Comparison of ENCODE assay signal across 8 mouse cellular contexts in the genomic region with DNA sequence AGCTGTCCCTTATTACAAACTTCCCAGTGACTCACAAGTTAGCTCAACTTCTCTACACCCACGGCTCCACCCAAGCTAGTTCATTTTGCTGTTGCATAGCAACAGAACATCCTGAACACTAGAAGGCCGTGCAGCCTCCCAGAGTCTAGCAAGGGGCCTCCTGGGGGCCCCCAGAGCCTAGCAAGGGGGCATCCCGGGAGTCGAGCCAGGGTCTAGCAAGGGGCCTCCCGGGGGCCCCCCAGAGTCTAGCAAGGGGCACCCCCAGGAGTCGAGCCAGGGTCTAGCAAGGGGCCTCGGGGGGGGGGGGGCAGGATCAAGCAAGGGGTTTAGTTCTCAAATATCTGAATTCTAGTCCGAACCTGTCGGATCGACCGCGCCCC. TPM values are rescaled to one million over a fixed set of nuclear protein-coding genes. Genes with fewer than 3 reads are reported as not detected.
A peak's percentile ranks its signal among the peaks of the same experiment; 100 is the strongest.
DNase-seq lines count a peak whose midpoint lies in the region; ATAC-seq and TF ChIP-seq lines count a peak whose summit lies in the region.

No protein-coding gene starts in this region.

- H3K9ac ChIP-seq in forebrain, embryonic 14.5 days (ENCODE audit: low read length), result peak overlapping the region; percentile 69

- peak; percentile 65 for DNase-seq in G1E (ENCODE audit: low spot score)
- peak; percentile 90 for DNase-seq in forebrain, embryonic 14.5 days (ENCODE audit: low spot score)
- DNase-seq in heart, postnatal 25 days (ENCODE audit: low spot score), result peak; percentile 62
- DNase-seq in layer of hippocampus, adult 9-11 months, result peak; percentile 76
- DNase-seq in lung, postnatal 10 days, result peak; percentile 79
- peak; percentile 41 for DNase-seq in ovary, postnatal 10 days (ENCODE audit: low spot score)
- peak; percentile 58 to 70 for DNase-seq in thymus, postnatal 10 days (ENCODE audit: low spot score in 2 of 2)

- TF ChIP-seq CTCF in G1E (IDR thresholded peaks at IDR 0.05; ENCODE audit: low read depth, low read length), result no peak

- peak overlapping the region; percentile 82 for H3K4me3 ChIP-seq in G1E (ENCODE audit: low read depth, low read length)
- peak overlapping the region; percentile 84 for H3K4me3 ChIP-seq in brown adipose tissue, adult 24 weeks (ENCODE audit: insufficient read depth, low read depth, low read length)
- H3K4me3 ChIP-seq in forebrain, embryonic 14.5 days (ENCODE audit: low read depth, low read length), result peak overlapping the region; percentile 79

- peak overlapping the region; percentile 68 for H3K4me2 ChIP-seq in forebrain, embryonic 14.5 days (ENCODE audit: low read length)

- peaks cover 4% of the 10 kb centered on the region; the same call in 1 of the 2 replicates for H3K27me3 ChIP-seq in G1E (ENCODE audit: insufficient read depth, low read length)
- no peaks in the 10 kb centered on the region for H3K27me3 ChIP-seq in forebrain, embryonic 14.5 days (replicated peaks; ENCODE audit: control insufficient read depth, insufficient read depth, low read length)

- under 1% methylated on average over 10 of the region's 12 CpGs for WGBS in forebrain, embryonic 14.5 days

- peaks cover 31% of the 10 kb centered on the region for H3K36me3 ChIP-seq in G1E (replicated peaks)
- H3K36me3 ChIP-seq in forebrain, embryonic 14.5 days (ENCODE audit: control insufficient read depth, insufficient read depth, low read length), result peaks cover 28% of the 10 kb centered on the region

- ATAC-seq in G1E (ENCODE audit: extremely low read depth, insufficient number of reproducible peaks, low FRiP score, poor library complexity, severe bottlenecking), result peak; percentile 73
- peak; percentile 58 for ATAC-seq in forebrain, embryonic 14.5 days

- H3K4me1 ChIP-seq in G1E (ENCODE audit: insufficient read depth, low read depth, low read length), result peaks cover 12% of the 10 kb centered on the region
- no peaks in the 10 kb centered on the region for H3K4me1 ChIP-seq in brown adipose tissue, adult 24 weeks (ENCODE audit: control insufficient read depth, insufficient read depth, insufficient read length, low read length)
- no peaks in the 10 kb centered on the region; the same call in 1 of the 2 replicates for H3K4me1 ChIP-seq in forebrain, embryonic 14.5 days (ENCODE audit: control insufficient read depth, insufficient read depth, low read length)

- peak overlapping the region; percentile 99 for H3K27ac ChIP-seq in brown adipose tissue, adult 24 weeks (replicated peaks; ENCODE audit: low read depth, low read length)
- peak overlapping the region; percentile 95 for H3K27ac ChIP-seq in forebrain, embryonic 14.5 days (ENCODE audit: low read depth, low read length)

- H3K9me3 ChIP-seq in G1E (replicated peaks), result no peaks in the 10 kb centered on the region
- no peaks in the 10 kb centered on the region for H3K9me3 ChIP-seq in forebrain, embryonic 14.5 days (replicated peaks; ENCODE audit: control insufficient read depth, low read length)

- intact Hi-C loops in heart, postnatal 25 days (cut with DNase I), result loop anchor here (2.0 to 10.0 kb wide), 3 partner anchors 150 to 223 kb away; a partner anchor contains a TSS

RNA-seq across cellular contexts. Expression of a gene that starts 0.8 kb away (rescaled TPM):
- 80.1 and 88.6 TPM in 2 replicates for total RNA-seq in G1E (2014; fragmentation: Nextera tagmentation)
- 151 and 187 TPM in 2 replicates for total RNA-seq in G1E (2017)
- polyA plus RNA-seq in G1E (2012), result 12.3 and 17.1 TPM in 2 replicates
- polyA plus RNA-seq in brown adipose tissue, adult 24 weeks (2012; ENCODE audit: insufficient read depth, insufficient read length, missing spikeins), result 67.7 and 69.4 TPM in 2 replicates
- polyA plus RNA-seq in forebrain, embryonic 14.5 days (2014; fragmentation: Nextera tagmentation; extraction: Ambion mirVana), result 206 and 212 TPM in 2 replicates
- 10 to 100 TPM; 63.2 to 70.0 TPM for total RNA-seq in heart, postnatal 25 days (2021)

RNA-seq across cellular contexts. Expression of a gene that starts 38.8 kb away (rescaled TPM):
- total RNA-seq in G1E (2014; fragmentation: Nextera tagmentation), result not detected in 2 replicates
- total RNA-seq in G1E (2017), result 0.05 and 0.17 TPM in 2 replicates
- not detected in 2 replicates for polyA plus RNA-seq in G1E (2012)
- polyA plus RNA-seq in brown adipose tissue, adult 24 weeks (2012; ENCODE audit: insufficient read depth, insufficient read length, missing spikeins), result not detected in 2 replicates
- 0.12 and 0.15 TPM in 2 replicates for polyA plus RNA-seq in forebrain, embryonic 14.5 days (2014; fragmentation: Nextera tagmentation; extraction: Ambion mirVana)
- not detected for total RNA-seq in heart, postnatal 25 days (2021)

Comparison
In these comparisons a context has a peak if more than half of its experiments do, and no peak if none do; other contexts are left out.
1. Peak in every context shown above with its lines: DNase-seq, ATAC-seq, H3K4me3 ChIP-seq and H3K27ac ChIP-seq.